Mouse (Mus musculus) cerebral cortex, adult 2 months (tissue): Measurements from ENCODE around the gene Fgf23.

Source experiments
- WGBS: fragments of 180-500 bp; shearing (Covaris S2); methylation state at CpG from one replicate; pipeline ENCODE4 v1.1.7; 2018; 5-methylcytosine and 5-hydroxymethylcytosine counted together

Fgf23 gene

DNA sequence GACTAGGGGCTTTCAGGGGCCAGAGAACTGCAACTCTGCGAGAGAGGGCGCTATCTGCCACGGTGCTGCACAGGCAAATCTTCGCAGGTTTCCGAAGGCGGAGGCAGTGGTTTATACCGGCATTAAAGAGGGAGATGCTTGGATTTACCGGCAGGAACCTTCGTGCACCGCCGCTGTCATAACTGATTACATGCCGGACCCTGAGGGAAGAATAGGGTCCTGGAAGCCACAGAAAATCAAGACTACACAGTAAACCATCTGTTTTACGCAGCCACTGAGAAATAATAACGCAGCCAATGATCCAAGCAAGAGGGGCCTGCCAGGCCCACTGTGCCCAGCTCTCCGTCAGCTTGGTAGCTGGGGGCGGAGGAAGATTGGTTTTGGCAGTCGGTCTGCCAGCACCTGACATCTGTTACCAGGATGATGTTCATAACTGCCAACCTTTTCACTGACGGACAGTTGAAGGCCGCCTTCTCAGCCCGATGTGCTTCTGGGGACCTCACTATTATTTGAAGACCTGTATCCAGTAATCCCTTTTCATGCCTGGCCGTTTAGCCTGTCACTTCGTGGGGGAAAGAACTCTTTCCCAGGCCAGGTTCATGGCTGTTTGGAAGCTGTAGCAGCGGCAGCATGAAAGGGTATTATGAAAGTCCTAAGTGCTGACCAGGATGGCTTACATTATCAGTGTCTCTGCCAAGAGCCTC, 42.2 kb downstream of the Fgf23 start:
- 64% methylated on average over 23 of the region's 23 CpGs for WGBS

DNA sequence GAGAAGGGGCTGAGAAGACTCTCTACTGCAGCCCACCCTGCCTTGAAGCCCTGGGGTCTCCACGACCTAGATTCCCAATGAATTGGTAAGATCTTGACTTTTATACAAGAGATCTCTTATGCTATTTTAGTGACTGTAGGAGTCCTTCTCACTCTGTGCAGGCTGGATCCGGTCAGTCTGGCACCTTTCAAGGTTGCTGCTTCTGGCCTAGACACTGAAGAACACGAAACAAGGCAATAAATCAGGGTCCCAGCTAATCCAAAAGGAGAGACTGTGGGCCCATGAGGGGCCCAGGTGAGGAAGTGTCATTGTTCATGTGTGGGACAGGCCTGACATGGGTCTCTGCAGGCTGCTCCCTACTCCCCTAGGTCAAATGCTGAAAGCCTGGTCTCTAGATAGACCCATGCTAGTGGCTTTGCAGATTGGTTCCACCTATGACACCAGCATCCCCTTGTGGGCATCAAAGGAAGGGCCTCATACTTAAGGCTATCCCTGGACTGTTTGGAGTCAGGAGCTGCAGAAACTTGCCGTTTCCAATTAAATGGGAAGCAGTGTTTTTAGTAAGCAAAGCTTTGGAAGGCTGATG, 49.6 kb downstream of the Fgf23 start:
- 65% methylated on average over 4 of the region's 4 CpGs for WGBS

DNA sequence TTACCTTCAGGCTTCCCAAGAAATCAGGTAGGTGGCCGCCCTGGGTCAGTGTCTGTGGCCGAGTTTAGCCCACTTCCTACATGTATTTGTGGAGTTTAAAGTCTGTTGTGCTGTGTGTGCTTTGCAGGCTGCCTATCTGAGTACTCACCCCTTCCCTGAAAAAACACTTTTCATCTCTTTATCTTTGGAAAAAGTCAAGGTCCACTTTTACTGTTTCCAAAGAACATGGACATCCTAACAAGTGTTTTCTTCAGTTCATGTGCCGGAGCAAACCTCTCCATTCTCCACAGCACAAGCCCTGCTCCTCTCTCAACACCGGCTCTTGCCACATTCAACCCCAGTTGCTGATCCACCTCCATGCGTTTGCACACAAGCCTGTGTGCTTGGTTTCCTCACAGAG, 50.3 kb downstream of the Fgf23 start:
- 88% methylated on average over 5 of the region's 5 CpGs for WGBS

DNA sequence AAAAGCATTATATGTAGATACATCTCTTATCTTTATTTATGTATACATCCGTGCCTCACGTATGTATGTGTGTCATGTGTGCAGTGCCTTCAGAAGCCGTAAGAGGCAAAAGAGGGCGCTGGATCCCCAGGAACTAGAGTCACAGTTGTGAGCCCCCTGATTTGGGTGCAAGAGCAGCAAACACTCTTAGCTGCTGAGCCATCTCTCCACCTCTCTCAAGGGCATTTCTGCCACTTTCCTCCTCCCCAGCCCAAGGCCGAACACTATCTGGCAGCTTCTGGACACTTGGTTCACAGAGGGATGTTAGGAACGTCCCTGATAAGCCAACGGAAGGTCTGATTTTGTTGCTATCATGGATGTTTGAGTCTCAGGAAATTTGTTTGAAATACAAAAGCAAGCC, 50.8 kb downstream of the Fgf23 start:
- WGBS: 94% methylated on average over 7 of the region's 7 CpGs

DNA sequence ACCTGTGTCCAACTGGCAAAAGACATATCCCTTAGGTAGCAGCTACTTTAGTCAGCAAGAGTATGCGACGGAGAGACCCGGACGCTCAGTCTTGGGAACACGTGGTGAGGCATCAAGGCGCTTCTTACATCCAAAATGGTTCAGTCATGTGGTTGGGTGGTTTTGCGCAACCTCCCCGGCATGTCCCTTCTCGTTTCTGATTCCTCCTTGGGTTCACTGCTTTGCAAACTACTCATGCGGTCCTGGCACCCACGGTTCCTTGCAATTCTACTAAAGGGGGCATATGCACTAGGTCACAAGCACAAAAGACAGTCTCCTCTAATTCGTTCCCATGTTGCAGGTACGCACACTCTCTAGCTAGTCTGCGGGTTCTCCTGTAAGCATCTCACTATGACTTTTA, 57.0 kb downstream of the Fgf23 start:
- 92% methylated on average over 14 of the region's 14 CpGs for WGBS

DNA sequence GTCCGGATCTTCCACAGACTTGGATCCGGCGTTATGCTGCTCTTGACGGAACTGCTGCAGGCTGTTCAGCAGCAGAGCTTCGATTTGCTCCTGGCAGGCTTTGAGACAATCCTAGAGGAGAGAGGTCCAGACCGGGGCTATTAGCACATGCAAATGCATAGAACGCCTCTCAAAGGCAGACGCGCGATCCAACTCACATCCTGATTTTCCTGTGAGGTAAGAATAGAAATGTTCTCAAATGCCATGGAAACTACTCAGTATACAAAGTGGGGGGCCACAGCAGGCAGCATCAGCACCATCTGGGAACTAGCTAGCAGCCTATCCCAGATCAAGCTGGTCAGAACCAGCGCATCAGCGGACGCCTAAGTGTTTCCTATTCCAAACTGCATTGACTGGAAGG, 57.7 kb downstream of the Fgf23 start:
- 31% methylated on average over 13 of the region's 13 CpGs for WGBS
